Mouse (Mus musculus): ENCODE results near the gene Rasgef1a. TPM values are rescaled to one million over a fixed set of nuclear protein-coding genes. Genes with fewer than 3 reads are reported as not detected.

Rasgef1a gene
- polyA plus RNA-seq, 1 experiment, result 0.91 TPM

DNA sequence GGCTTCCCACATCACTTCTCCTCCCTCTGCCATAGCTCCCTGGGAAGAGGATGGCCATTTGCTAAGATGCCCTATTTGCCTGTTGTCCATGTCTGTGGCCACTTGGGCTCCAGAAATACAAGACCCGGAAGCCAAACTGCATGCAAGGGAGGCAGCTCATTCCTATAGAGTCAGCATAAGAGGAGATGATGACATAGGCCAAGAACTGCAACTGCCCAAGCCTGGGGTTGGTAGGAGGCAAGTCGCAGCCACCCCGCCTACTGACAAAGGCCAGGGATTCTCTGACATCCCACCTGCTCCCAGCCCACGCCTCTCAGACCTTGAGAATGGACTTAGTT lies 59.7 kb downstream of the Rasgef1a start:
- Histone ChIP-seq H3K36me3 (ENCODE audit: control insufficient read depth, insufficient read depth, low read length, poor library complexity, severe bottlenecking) (no peaks in the 10 kb centered on the region), H3K4me3 (ENCODE audit: low read depth, low read length) (no peak overlapping the region), H3K9me3 (replicated peaks; ENCODE audit: control insufficient read depth, insufficient read depth, low read length, poor library complexity, severe bottlenecking) (no peaks in the 10 kb centered on the region), H3K27ac (ENCODE audit: insufficient read depth, low read length) (no peak overlapping the region), H3K27me3 (ENCODE audit: control insufficient read depth, insufficient read depth, low read length, poor library complexity, severe bottlenecking) (no peaks in the 10 kb centered on the region), H3K9ac (ENCODE audit: low read depth, poor library complexity, severe bottlenecking) (no peak overlapping the region), H3K4me1 (ENCODE audit: control insufficient read depth, insufficient read depth, low read length) (no peaks in the 10 kb centered on the region)
- TF ChIP-seq POLR2A (IDR thresholded peaks at IDR 0.05; ENCODE audit: insufficient read depth, low read length), result no peak
- TF ChIP-seq CTCF (IDR thresholded peaks at IDR 0.05; ENCODE audit: low read depth, low read length), result no peak
- no peak for TF ChIP-seq EP300 (IDR thresholded peaks at IDR 0.05; ENCODE audit: insufficient read depth, low read depth, low read length)

DNA sequence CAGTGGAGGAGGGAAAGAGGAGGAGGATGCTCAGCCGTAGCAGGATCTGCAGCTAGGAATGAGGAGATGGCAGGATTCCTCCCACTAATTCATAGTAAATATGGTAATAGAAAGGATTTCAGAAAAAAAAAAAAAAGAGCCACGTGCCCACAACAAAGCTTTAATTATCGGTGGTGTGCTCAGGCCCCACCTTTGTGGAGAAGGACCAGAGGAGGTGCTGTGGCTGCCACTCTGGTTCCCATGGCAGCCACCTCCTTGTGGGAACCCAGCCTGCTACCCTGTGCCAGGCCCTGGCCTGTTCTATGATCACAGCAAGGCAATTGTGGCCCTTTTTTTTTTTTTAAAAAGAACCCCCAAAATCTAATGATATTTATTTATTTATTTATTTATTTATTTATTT lies 60.2 kb downstream of the Rasgef1a start:
- H3K4me3 ChIP-seq (ENCODE audit: low read depth, low read length), result no peak overlapping the region
- H3K27ac ChIP-seq (ENCODE audit: insufficient read depth, low read length), result no peak overlapping the region
- H3K9me3 ChIP-seq (replicated peaks; ENCODE audit: control insufficient read depth, insufficient read depth, low read length, poor library complexity, severe bottlenecking), result no peaks in the 10 kb centered on the region
- TF ChIP-seq POLR2A (IDR thresholded peaks at IDR 0.05; ENCODE audit: insufficient read depth, low read length) (no peak), CTCF (IDR thresholded peaks at IDR 0.05; ENCODE audit: low read depth, low read length) (no peak), EP300 (IDR thresholded peaks at IDR 0.05; ENCODE audit: insufficient read depth, low read depth, low read length) (no peak)
- no peaks in the 10 kb centered on the region for H3K27me3 ChIP-seq (ENCODE audit: control insufficient read depth, insufficient read depth, low read length, poor library complexity, severe bottlenecking)
- H3K36me3 ChIP-seq (ENCODE audit: control insufficient read depth, insufficient read depth, low read length, poor library complexity, severe bottlenecking), result no peaks in the 10 kb centered on the region
- H3K9ac ChIP-seq (ENCODE audit: low read depth, poor library complexity, severe bottlenecking), result no peak overlapping the region
- no peaks in the 10 kb centered on the region for H3K4me1 ChIP-seq (ENCODE audit: control insufficient read depth, insufficient read depth, low read length)

DNA sequence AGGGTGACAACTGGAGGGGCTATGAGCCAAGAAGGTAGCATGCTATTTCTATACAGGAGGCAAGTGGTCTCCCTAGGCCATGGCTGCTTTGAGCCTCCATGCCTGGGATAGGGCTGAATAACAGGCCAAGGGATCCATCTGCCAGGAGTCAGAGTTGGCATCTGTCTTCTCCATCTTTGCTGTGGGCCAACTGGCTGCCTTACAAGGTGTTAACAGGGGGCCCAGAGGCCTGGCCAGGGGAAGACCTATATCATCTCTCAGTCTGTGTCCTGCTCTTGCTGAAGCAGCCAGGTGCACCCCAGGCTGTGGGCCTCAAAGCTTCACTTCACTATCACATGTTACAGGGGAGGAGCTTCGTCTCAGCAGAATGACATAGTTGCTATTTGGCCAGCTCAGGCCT lies 60.9 kb downstream of the Rasgef1a start:
- TF ChIP-seq CTCF (IDR thresholded peaks at IDR 0.05; ENCODE audit: low read depth, low read length) (no peak), POLR2A (IDR thresholded peaks at IDR 0.05; ENCODE audit: insufficient read depth, low read length) (no peak), EP300 (IDR thresholded peaks at IDR 0.05; ENCODE audit: insufficient read depth, low read depth, low read length) (no peak)
- H3K36me3 ChIP-seq (ENCODE audit: control insufficient read depth, insufficient read depth, low read length, poor library complexity, severe bottlenecking), result no peaks in the 10 kb centered on the region

DNA sequence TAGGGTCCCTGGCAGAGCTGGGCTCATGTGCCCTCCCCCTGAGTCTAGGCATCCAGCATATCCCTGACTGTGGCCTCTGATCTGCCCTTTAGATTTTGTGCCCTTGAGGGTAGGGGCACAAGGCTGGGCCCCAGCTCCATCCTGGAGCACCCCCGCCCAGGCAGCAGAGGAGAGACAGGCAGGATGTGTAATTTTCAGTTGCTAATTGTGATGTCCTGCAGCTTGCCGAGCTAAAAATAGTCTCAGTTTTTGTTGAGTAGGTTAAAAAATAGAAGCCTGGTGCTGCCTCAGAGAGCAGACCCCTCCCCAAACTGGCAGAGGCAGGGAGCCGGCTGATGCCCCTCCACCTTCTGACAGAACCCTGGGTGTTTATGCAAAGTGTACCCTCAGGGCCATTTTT lies 62.9 kb downstream of the Rasgef1a start:
- Histone ChIP-seq H3K4me3 (ENCODE audit: low read depth, low read length) (no peak overlapping the region), H3K9me3 (replicated peaks; ENCODE audit: control insufficient read depth, insufficient read depth, low read length, poor library complexity, severe bottlenecking) (no peaks in the 10 kb centered on the region), H3K4me1 (ENCODE audit: control insufficient read depth, insufficient read depth, low read length) (no peaks in the 10 kb centered on the region), H3K36me3 (ENCODE audit: control insufficient read depth, insufficient read depth, low read length, poor library complexity, severe bottlenecking) (no peaks in the 10 kb centered on the region), H3K27me3 (ENCODE audit: control insufficient read depth, insufficient read depth, low read length, poor library complexity, severe bottlenecking) (no peaks in the 10 kb centered on the region), H3K9ac (ENCODE audit: low read depth, poor library complexity, severe bottlenecking) (no peak overlapping the region), H3K27ac (ENCODE audit: insufficient read depth, low read length) (no peak overlapping the region)
- TF ChIP-seq POLR2A (IDR thresholded peaks at IDR 0.05; ENCODE audit: insufficient read depth, low read length), result no peak
- TF ChIP-seq EP300 (IDR thresholded peaks at IDR 0.05; ENCODE audit: insufficient read depth, low read depth, low read length), result no peak
- no peak for TF ChIP-seq CTCF (IDR thresholded peaks at IDR 0.05; ENCODE audit: low read depth, low read length)

More for the DNA sequence above, 60.9 kb downstream of the Rasgef1a start:
- H3K27me3 ChIP-seq (ENCODE audit: control insufficient read depth, insufficient read depth, low read length, poor library complexity, severe bottlenecking), result no peaks in the 10 kb centered on the region
- H3K9ac ChIP-seq (ENCODE audit: low read depth, poor library complexity, severe bottlenecking), result no peak overlapping the region
- H3K4me3 ChIP-seq (ENCODE audit: low read depth, low read length), result no peak overlapping the region
- H3K9me3 ChIP-seq (replicated peaks; ENCODE audit: control insufficient read depth, insufficient read depth, low read length, poor library complexity, severe bottlenecking), result no peaks in the 10 kb centered on the region
- no peaks in the 10 kb centered on the region for H3K4me1 ChIP-seq (ENCODE audit: control insufficient read depth, insufficient read depth, low read length)
- H3K27ac ChIP-seq (ENCODE audit: insufficient read depth, low read length), result no peak overlapping the region

DNA sequence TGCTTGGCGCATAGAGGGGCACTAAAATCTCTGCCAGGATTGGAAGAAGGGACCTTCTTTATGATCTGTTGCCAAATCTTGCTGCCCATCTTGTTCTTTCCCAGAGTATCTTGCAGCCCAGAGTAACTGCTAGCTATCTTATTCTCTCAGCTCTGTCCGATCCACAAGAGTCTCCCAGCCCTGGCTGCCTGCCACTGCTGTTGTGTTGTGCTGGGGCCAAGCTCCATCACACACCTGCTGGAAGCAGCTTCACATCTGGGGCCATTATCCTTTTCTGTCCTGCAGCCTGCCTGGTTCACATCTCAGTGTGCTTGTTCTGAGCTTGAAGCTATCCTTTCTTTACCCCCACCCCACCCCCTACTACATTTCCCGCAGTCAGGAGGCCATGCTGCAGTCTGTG lies 65.0 kb downstream of the Rasgef1a start:
- no peak for TF ChIP-seq CTCF (IDR thresholded peaks at IDR 0.05; ENCODE audit: low read depth, low read length)
- TF ChIP-seq EP300 (IDR thresholded peaks at IDR 0.05; ENCODE audit: insufficient read depth, low read depth, low read length), result no peak
- no peak for TF ChIP-seq POLR2A (IDR thresholded peaks at IDR 0.05; ENCODE audit: insufficient read depth, low read length)
- Histone ChIP-seq H3K27ac (ENCODE audit: insufficient read depth, low read length) (no peak overlapping the region), H3K9ac (ENCODE audit: low read depth, poor library complexity, severe bottlenecking) (no peak overlapping the region), H3K4me3 (ENCODE audit: low read depth, low read length) (no peak overlapping the region), H3K36me3 (ENCODE audit: control insufficient read depth, insufficient read depth, low read length, poor library complexity, severe bottlenecking) (no peaks in the 10 kb centered on the region), H3K27me3 (ENCODE audit: control insufficient read depth, insufficient read depth, low read length, poor library complexity, severe bottlenecking) (no peaks in the 10 kb centered on the region), H3K4me1 (ENCODE audit: control insufficient read depth, insufficient read depth, low read length) (no peaks in the 10 kb centered on the region), H3K9me3 (replicated peaks; ENCODE audit: control insufficient read depth, insufficient read depth, low read length, poor library complexity, severe bottlenecking) (no peaks in the 10 kb centered on the region)

DNA sequence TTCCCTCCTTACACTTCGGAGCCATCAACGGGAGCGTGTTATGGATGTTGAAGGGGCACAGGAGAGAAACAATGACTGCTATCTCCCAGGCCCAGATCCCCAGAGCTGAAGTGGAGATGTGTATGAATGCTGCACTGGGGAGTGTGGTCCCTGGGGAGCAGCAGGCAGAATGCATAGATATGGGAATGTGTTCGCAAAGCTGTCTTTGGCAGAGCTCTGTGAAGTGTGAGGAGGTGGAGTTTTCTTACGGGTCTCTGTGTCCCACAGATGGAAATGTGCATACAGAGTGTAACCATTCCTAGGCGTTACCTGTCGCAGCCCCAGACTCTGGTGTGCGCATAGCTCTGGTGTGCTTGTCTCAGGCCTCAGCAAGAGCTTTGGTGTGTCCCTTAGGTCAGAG lies 65.5 kb downstream of the Rasgef1a start:
- no peaks in the 10 kb centered on the region for H3K36me3 ChIP-seq (ENCODE audit: control insufficient read depth, insufficient read depth, low read length, poor library complexity, severe bottlenecking)
- no peak overlapping the region for H3K27ac ChIP-seq (ENCODE audit: insufficient read depth, low read length)
- H3K9me3 ChIP-seq (replicated peaks; ENCODE audit: control insufficient read depth, insufficient read depth, low read length, poor library complexity, severe bottlenecking), result no peaks in the 10 kb centered on the region
- H3K9ac ChIP-seq (ENCODE audit: low read depth, poor library complexity, severe bottlenecking), result no peak overlapping the region
- H3K4me3 ChIP-seq (ENCODE audit: low read depth, low read length), result no peak overlapping the region
- no peaks in the 10 kb centered on the region for H3K4me1 ChIP-seq (ENCODE audit: control insufficient read depth, insufficient read depth, low read length)
- no peak for TF ChIP-seq CTCF (IDR thresholded peaks at IDR 0.05; ENCODE audit: low read depth, low read length)
- no peak for TF ChIP-seq EP300 (IDR thresholded peaks at IDR 0.05; ENCODE audit: insufficient read depth, low read depth, low read length)
- TF ChIP-seq POLR2A (IDR thresholded peaks at IDR 0.05; ENCODE audit: insufficient read depth, low read length), result no peak
- no peaks in the 10 kb centered on the region for H3K27me3 ChIP-seq (ENCODE audit: control insufficient read depth, insufficient read depth, low read length, poor library complexity, severe bottlenecking)

Measured in ES-Bruce4 (cell line).